Mouse (Mus musculus): Measurements from ENCODE around the gene Anpep. TPM values are rescaled to one million over a fixed set of nuclear protein-coding genes. Genes with fewer than 3 reads are reported as not detected.

Gene Anpep
- total RNA-seq, 2 experiments from 2014 or later = 1.3 to 2.1 TPM

DNA sequence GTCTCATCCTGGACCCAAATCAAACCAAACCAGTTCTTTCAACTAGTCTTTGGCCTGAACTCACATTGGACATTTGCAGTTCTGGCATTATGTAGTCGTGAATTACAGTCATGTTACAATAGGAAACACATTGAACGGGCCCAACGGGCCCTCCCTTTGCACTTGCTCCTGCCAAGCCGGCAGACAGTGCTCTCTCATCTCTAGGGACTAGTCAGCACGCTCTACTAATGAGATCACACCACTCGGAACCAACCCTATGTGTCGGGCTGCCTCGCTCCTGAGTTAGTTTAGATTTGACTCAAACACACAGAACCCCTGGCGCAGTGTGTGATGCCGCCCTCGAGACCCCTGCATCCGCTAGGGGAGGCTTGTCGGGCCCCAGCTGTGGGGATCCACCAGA is 7.0 kb upstream of the Anpep start:
- DNase-seq (ENCODE audit: low spot score in 2 of 2) = no peak

DNA sequence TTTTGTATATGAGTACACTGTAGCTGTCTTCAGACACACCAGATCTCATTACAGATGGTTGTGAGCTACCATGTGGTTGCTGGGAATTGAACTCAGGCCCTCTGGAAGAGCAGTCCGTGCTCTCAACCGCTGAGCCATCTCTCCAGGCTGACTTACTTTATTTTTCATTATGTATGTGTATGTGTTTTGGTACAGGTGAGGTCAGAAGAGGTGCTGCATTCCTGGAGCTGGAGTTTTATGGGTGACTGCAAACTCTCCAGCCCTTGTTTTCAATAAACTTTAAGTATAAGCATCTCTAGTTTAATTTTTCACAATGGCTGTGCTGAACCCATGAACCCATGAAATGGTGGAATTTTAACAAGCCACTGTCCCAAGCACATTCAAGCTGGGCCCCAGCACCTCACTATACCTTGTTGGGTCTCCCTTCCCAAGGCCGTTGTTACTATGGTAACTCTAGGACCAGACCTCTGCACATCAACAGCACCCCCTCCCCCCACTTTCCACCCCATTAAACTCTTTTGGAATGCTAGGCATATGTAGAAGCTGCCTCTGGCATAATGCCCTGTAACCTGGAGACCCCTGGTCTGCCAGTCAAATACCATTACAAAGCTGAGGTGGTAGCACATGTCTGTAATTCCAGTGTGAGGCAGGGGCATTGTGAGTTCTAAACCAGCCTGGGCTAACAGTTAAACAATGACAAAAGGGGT is 5.6 kb upstream of the Anpep start:
- DNase-seq (ENCODE audit: low spot score in 2 of 2) = no peak

DNA sequence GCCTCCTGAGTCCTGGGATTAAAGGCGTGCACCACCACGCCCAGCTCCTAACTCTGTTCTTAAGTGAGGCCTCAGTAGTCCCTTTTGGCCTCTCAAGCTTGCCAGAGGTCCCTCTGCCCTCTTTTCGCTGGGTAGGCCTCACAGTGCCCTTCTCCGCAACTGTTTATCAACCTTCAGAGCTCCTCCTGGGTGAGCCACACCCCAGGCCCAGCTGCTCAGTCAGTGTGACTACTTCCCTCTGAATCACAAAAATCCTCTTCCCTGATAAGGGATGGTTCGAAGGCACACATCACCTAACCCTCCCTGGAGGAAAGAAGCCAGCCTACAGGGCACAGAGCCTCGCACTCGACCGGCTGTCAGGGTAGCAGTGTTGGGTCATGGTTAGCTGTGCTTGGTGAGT is 935 bp upstream of the Anpep start:
- no peak for DNase-seq (ENCODE audit: low spot score in 2 of 2)

DNA sequence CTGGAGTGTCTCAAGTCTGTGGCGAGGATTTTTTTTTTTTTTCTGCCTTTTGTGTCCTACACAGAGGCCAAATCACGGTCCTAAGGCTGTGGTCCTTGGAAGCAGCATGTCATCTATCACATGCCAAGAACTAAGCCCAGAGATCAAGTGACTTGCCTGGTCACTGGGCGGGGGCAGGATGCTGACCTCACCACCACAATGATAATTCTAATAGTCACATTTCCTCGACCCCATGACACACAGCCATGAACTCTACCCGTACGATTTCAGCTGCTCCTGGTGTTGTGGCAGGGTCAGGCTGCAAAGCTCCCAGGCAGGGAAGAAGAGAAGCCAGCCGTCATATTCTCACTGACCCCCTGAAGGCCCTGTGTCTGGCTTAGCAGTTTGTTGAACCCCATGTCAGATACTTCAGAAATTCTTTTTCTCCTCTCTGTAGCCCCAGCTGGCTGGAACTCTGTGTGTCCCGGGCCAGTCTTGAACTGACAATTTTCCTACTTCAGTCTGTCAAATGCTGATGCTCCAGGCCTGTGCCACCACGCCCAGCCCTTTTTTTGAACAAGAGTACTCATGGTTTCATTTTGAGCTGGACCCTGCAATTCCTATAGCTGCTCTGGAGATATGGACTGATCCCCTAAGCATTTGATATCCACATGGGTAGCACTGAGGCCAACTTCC is 1.8 kb downstream of the Anpep start:
- DNase-seq (ENCODE audit: low spot score in 2 of 2) = no peak

DNA sequence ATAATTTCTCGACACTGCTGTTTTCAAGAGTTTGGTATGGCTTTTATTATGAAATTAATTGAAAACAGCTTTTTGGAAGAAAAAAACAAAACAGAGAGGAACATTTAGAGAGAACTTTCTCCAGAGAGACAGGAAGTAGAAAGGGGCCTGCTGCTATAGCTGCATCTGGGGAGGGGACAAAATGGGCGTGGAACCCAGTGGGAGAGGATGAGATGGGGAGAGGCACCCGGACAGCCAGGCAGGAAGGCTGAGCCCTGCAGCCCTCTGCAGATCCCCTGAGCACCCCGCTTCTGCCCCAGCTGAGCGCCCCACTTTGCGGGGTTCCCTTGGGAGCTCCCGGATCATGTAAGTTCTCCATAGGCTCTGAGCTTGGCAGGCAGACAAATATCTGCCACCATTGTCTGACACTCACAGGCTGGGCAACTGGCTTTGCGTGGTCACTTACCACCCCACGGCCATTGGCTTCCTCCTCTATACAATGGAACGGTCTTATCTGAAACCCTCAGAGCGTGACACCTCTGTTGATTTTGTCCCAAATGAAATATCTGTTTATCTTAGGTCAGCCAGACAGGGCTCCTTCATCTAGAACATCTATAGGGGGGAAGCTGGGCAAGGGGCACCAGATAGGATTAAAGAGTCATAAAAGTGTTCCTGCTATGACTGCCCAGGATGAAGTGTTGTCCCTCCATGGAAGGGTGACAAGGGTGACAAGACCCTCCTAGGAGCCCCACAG is 2.5 kb downstream of the Anpep start:
- DNase-seq (ENCODE audit: low spot score in 2 of 2) = no peak

DNA sequence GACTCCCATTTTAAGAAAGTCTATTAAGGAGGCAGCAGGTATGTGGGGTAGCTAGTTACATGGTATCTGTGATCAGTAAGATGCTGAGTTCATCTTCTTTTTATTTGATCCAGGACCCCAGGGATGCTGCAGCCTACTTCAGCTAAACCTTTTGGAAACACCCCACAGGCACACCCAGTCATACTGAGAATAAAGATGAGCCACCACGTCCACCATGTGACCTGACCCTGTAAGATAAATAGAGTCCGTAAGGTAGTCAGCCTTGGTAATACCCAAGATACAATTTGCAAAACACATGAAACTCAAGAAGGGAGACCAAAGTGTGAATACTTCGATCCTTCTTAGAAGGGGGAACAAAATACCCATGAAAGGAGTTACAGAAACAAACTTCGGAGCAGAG is 4.6 kb downstream of the Anpep start:
- DNase-seq (ENCODE audit: low spot score in 2 of 2) = no peak

DNA sequence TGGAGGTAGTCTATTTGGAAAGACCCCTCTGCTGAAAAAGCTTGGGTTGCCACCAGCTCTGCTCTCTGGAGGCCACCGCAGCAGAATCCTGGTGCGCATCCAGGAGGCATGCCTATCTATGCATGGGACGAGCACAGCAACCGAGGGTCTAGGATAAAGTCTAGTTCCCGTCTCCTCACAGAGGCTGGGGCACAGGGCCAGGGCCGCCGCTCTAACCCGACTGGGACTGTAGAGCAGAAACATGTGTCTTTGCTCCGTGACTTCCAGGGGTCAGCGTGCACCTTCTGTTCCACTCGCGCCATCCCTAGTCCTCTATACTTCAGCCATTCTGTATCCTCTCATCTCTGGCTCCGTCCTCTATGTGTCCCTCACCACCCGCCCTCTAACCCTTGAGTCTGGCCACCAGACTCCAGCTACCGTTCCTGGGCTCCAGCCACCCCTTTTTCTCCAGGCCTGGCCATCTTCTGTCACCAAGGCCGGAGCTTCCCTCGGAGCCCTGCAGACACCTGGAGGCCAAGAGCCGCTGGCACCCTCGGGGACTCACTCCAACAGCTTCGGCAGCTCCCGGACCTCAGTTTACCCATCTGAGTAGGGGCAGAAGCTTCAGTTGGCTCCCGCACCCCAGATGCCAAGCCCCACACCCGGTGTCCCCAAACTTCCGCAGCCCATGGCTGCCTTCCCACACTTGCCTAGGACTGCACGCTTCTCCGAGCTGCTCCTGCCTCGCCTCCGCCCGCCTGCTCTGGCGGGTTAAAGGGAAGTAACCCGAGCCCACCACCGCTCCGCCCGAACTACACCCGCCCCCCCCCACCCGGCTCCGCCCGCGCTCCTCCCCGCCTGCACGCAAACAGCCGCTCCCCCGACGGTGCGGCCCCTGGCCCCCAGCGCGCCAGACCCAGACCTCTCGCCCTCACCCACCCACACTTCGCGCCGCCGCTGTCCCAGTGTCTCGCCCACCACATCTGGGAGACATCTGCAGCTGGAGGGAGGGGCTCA is 13.1 kb downstream of the Anpep start:
- DNase-seq (ENCODE audit: low spot score in 2 of 2) = no peak

DNA sequence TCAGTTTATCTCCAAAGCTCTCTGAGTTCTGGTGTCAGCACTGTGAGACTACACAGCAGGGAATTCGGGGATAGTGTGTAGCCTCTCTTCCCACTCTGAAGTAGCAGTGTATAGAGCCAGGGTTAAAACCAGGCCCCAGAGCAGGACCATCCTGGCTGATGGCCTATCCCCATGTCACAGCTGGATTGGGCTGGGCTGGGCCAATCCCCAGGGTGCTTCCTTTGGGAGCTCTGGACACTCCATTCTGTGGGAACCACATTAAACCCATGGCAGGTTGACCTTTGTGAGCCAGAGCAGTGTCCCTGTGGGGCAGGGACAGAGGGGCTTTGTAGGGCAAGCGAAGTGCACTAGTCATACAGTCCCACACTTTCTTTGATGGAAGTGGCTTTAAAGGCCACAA is 14.5 kb downstream of the Anpep start:
- DNase-seq (ENCODE audit: low spot score in 2 of 2) = no peak

DNA sequence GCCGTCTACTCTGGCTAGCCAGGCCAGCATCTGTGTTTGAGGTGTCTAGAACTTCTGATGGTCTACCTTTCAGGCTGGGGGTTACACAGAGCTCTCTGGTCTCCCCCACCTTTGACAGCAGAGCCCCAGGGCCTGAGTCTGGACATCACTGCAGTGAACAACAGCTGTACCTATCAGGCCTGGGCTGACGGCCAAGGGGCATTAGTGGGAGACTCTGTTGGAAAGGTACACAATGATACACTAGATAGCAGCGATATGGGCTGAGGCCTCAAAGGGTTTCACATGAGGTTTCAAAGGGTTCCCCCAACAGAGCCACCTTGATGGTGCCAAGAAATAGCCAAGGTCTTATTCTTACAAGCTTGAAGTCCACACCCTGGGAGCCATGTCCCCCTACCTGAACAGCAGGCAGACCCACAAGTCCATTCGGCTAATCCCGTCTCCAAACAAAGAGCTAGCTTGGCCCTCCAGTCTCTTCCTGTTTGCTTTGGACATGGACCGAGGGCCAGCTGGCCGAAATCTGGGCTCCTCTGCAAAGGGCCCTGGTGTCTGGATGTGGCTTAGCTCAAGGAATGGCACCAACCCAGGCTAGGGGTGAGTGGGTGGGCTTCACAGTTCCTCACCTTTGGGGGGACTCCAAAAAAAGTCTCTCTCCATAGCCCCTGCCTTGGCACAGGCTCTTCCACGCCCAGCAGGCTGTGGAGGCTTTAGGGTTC is 16.6 kb downstream of the Anpep start:
- no peak for DNase-seq (ENCODE audit: low spot score in 2 of 2)

DNA sequence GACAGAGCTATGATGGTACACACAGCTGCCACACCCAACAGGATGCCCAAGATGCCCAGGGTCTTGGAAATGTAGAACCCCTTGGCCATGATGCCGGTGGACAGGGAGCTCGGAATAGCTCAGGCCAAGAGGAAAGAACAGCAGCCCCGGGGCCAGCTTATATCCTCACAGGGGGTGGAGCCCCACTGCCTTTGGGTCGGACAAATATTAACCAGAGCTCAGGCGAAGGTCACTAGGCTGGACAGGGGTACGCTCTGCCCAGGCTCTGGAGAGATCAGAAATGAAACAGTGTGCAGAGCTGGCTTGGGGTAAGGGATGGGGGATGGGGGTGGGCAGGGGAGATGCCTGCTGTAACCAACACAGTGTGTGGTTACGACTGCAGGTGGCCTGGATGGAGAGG is 18.7 kb downstream of the Anpep start:
- DNase-seq (ENCODE audit: low spot score in 2 of 2) = no peak

DNA sequence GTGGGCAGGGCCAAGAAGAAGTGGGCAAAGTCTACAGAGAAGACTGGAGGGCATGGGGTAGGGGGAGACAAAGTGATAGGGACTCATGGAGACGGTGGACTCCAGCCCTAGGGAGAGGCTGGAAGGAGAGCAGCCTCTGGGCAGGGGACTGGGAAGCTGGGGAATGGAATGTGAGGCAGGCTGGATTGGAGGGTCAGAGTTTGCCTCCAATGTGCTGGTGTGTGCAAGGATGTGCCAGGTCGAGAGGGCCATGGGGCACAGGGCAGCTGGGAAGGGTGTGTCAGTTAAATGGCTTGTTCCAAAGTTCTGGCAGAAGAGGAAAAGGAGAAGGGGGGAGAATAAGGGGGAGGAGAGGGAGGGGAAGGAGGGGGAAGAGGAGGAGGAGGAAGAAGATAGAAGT is 23.6 kb downstream of the Anpep start:
- no peak for DNase-seq (ENCODE audit: low spot score in 2 of 2)

DNA sequence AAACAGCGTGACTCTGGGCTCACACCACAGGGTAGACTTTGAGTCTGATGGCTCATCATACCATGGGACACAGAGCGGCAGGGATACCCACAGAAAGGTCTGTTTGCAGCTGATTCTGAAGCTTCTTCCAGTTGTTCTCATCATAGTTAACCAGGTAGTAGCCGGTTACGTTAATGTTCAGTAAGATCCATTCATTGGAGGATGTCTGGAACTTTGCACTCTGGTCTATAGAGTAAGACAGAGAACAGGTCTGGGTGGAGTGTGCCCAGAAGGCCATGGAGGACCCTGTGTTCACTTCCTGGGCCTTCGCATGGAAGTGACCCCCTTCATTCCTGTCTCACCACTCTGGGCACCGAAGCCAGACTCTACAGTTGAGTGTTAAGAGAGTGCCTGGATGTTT is 25.7 kb downstream of the Anpep start:
- DNase-seq (ENCODE audit: low spot score in 2 of 2) = no peak

DNA sequence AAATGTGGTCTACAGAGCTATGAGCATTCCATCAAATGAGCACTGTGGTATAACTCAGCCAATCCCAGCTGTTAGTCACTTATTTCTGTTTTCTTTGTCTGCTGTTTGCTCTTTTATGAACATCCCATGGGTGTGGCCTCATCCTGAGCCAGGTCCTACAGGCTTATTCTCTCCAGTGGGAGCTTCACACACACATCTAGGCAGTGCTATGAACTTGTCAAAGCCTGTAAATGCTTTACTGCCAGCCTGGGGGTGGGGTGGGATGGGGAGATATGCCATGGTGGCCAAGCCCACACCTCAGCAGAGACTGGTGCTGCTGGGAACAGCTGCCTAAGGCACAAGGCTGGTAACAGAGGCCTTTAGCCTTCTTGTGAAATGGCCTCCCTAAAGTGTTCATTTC is 27.9 kb downstream of the Anpep start:
- DNase-seq (ENCODE audit: low spot score in 2 of 2) = no peak

DNA sequence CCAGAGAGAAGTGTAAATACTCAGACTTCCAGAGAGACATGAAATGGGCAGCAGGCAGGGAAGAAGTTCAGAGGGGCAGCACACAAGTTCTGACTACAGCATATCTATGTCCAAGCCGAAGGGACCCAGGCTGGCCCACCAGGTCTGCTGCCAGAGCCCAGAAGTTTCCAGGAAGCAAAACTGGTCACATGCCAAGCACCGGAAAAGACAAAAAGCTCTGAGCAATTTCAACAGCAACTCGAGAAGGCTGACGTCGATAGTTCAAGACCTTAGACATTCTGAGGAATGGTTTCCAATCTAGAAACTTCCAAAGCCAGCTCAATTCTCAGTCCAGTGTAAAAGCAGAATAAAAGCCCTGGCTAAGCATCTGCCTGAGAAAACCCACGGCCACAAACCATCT is 29.3 kb downstream of the Anpep start:
- no peak for DNase-seq (ENCODE audit: low spot score in 2 of 2)

DNA sequence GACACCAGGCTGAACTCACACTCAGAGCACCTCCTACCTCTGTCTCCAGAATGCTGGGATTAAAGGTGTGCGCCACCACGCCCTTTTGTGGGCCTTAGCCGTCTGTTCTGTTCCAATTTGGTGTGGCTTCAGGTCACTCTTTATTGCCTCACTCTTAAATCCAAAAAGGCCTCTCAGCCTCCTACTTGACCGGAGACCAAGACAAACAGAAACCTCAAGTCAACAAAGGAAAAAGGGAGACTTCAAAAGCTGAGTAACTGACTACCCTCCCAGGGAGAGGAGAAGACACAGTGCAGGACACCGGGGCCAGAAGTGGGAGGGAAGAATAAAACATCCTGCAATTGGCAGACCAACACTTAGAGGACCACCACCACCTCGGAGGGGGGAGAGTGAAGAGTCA is 29.7 kb downstream of the Anpep start:
- no peak for DNase-seq (ENCODE audit: low spot score in 2 of 2)

DNA sequence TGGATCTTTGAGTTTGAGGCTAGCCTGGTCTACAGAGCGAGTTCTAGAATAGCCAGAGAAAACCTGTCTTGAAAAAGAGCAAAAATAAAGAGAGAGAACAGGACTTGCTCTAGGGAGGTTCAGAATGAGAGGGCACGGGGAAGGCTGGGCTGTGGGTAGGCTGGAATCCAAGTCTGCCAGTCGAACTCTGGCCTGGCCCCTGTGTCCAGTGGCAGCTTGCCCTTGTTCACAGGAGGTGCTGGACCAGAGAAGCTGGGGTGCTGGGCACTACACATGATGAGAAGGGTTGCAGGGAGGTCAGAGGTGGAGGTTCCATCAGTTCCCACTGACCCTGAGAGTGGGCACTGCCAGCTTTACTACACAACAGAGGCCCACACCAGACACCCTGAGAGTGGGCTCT is 32.5 kb downstream of the Anpep start:
- DNase-seq (ENCODE audit: low spot score in 2 of 2) = no peak

DNA sequence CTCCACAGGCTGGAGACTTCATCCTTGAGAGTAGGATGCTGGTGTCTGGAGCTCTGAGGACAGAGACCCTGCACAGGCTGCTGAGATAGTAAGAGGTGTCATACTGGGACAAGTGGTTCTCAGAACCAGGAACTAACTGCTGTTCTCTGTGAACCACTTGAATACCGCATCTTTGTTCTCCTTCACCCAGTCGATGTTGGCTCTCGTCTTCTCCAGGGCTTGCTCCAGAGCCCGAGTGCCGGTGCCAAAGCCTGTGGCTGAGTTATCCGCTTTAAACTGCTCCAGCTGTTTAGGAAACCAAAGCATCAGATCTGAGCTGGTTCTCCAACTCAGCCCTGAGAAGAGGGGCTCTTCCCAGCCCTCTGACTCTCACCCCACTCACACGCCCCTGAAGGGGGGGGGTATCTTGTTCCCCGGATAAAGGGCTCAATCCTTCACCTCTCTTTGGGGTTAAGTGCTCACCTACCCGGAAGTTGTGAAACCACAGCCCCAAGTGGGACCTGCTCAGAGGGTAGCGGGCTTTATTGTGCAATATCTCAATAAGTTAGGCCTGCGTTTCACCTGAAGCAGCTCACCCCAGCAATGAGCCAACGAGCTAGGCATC is 38.7 kb downstream of the Anpep start:
- DNase-seq (ENCODE audit: low spot score in 2 of 2) = no peak

DNA sequence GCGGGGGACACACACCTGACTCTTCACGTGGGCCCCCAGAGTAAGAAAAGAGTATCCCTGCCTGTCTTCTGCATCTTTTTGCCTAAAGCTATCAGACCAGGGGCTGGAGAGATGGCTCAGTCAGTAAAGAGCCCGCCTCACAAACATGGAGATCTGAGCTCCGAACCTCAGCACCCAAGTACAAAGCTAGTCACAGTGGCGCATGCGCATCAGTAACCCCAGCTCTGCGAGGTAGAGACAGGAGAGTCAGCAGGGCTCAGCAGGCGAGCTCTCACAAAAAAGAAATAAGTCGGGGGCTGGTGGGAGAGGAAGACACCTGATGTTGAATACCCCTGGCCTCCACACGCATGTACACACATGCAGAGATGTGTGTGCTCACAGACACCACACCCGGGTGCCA is 40.9 kb downstream of the Anpep start:
- DNase-seq (ENCODE audit: low spot score in 2 of 2) = no peak

DNA sequence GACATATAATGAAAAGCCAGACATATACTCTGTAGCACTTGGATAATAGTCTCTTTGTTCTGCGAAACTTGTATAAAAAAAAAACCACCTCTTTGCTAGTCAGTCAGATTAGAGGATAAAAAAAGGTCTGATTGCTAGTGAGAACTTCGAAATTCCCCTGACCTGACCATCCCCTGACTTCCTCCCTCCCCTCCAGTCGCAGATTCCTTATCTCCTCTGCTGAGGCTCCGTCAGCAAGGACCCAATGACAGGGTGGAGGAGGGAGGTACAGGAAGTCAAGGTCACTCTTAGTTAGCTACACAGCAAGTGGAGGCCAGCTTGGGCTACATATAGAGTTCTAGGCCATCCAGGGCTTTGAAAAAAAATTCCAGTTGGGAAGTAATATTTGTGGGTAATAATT is 41.3 kb downstream of the Anpep start:
- no peak for DNase-seq (ENCODE audit: low spot score in 2 of 2)

DNA sequence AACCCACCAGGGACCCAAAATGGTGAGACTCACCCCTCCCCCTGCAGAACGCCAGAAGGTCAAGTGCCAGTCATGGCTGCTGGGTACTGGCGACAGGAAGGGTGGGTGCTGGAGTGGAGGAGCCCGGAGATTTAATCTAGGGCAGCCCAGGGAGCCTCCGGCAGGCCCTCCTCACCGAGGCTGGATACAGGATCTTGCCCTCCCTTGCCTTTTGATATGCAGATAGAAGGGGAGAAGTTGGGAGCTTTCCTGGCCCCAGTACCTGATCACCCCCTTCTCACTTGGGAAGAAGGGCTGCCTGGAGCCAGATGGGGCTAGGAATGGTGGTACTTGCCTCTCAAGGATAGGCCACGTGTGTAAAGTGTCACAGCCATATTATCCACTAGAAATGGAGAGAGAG is 42.5 kb downstream of the Anpep start:
- DNase-seq (ENCODE audit: low spot score in 2 of 2) = no peak
